Mouse (Mus musculus) MEL (cell line): ENCODE measurements around the gene Tmem219.

Experiments used
- CTCF ChIP-seq, 3 experiments: IDR thresholded peaks in 2 of 3; conservative IDR thresholded peaks in 1 of 3; 2 replicates each; pipeline ENCODE4 v1.5.1; 2011 to 2012; ENCODE audit warnings: low read length in 3 of 3, low read depth in 2 of 3, mild to moderate bottlenecking in 2 of 3, improper control_type of control experiment in 1 of 3, inconsistent platforms in 1 of 3, mixed read lengths in 1 of 3, moderate library complexity in 1 of 3; ENCODE audit not compliant: control insufficient read depth in 1 of 3, insufficient read depth in 1 of 3, poor library complexity in 1 of 3, severe bottlenecking in 1 of 3
- EP300 ChIP-seq, 2 experiments: IDR thresholded peaks; 2 replicates each; pipeline ENCODE4 v1.6.1; 2011; ENCODE audit warnings: improper control_type of control experiment in 2 of 2, low read length in 2 of 2, low read depth in 1 of 2, mild to moderate bottlenecking in 1 of 2
- ETS1 ChIP-seq: IDR thresholded peaks from 2 replicates; pipeline ENCODE4 v1.6.1; 2012; ENCODE audit warnings: low read depth, mild to moderate bottlenecking, inconsistent platforms, low read length, improper control_type of control experiment, moderate library complexity
- GATA1 ChIP-seq: IDR thresholded peaks from 2 replicates; pipeline ENCODE4 v1.6.1; 2011; ENCODE audit warnings: low read depth, low read length, improper control_type of control experiment
- JUND ChIP-seq: IDR thresholded peaks from 2 replicates; pipeline ENCODE4 v1.6.1; 2011; ENCODE audit warnings: low read depth, mild to moderate bottlenecking, improper control_type of control experiment, low read length
- MYC ChIP-seq: IDR thresholded peaks from 2 replicates; pipeline ENCODE4 v1.6.1; 2011; ENCODE audit warnings: low read depth, mild to moderate bottlenecking, low read length, improper control_type of control experiment, moderate library complexity
- NELFE ChIP-seq: IDR thresholded peaks from 2 replicates; pipeline ENCODE4 v1.6.1; 2011; ENCODE audit warnings: low read depth, low read length, improper control_type of control experiment
- POLR2A ChIP-seq, 2 experiments: IDR thresholded peaks; 2 replicates each; pipeline ENCODE4 v1.6.1; 2011 to 2012; ENCODE audit warnings: low read length in 2 of 2, mild to moderate bottlenecking in 2 of 2, control low read depth in 1 of 2, improper control_type of control experiment in 1 of 2, low read depth in 1 of 2, moderate library complexity in 1 of 2; ENCODE audit not compliant: control insufficient read depth in 1 of 2, insufficient read depth in 1 of 2, poor library complexity in 1 of 2
- POLR2AphosphoS5 ChIP-seq: IDR thresholded peaks from 2 replicates; pipeline ENCODE4 v1.6.1; 2012; ENCODE audit warnings: low read depth, borderline replicate concordance, mild to moderate bottlenecking, inconsistent platforms, low read length, moderate library complexity, mixed read lengths
- RAD21 ChIP-seq: IDR thresholded peaks from 2 replicates; pipeline ENCODE4 v1.6.1; 2011; ENCODE audit warnings: mild to moderate bottlenecking, low read depth, low read length, improper control_type of control experiment
- SIN3A ChIP-seq: IDR thresholded peaks from 2 replicates; pipeline ENCODE4 v1.6.1; 2012; ENCODE audit warnings: low read length, improper control_type of control experiment, inconsistent platforms
- USF1 ChIP-seq: IDR thresholded peaks from 2 replicates; pipeline ENCODE4 v1.6.1; 2014; ENCODE audit warnings: low read depth, mild to moderate bottlenecking, inconsistent platforms, low read length, improper control_type of control experiment, moderate library complexity
- ZMIZ1 ChIP-seq: IDR thresholded peaks from 2 replicates; pipeline ENCODE4 v1.6.1; 2012; ENCODE audit warnings: low read depth, mild to moderate bottlenecking, inconsistent platforms, low read length, improper control_type of control experiment, moderate library complexity

DNA sequence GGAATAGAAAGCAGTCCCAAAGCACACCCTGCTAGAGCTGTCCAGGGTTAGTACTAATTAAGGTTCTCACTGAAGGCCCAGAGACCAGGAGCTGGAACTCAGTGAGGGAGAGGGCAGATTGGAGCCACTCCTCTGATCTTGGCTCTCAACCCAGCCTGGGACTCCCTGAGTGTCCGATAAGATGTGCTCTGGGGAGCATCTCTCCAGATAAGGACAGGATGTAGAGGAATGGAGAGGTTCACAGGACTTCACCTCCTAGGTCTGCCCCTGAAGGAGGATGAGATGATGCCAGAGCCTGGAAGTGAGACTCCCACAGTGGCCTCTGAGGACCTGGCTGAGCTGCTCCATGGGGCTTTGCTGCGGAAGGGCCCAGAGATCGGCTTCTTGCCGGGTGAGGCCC lies 29.0 kb upstream of the Tmem219 start:
- TF ChIP-seq CTCF (IDR thresholded peaks at IDR 0.05 in 2 of 3, conservative IDR thresholded peaks at IDR 0.05 in 1 of 3; ENCODE audit: control insufficient read depth in 1 of 3, insufficient read depth in 1 of 3, low read depth in 2 of 3, low read length in 3 of 3, poor library complexity in 1 of 3, severe bottlenecking in 1 of 3) (no peak), SIN3A (no peak), USF1 (no peak), JUND (no peak), POLR2A (IDR thresholded peaks at IDR 0.05; ENCODE audit: control insufficient read depth in 1 of 2, insufficient read depth in 1 of 2, low read depth in 1 of 2, low read length in 2 of 2, poor library complexity in 1 of 2) (no peak), RAD21 (no peak), ZMIZ1 (no peak), ETS1 (no peak), MYC (no peak), EP300 (IDR thresholded peaks at IDR 0.05; ENCODE audit: low read depth in 1 of 2, low read length in 2 of 2) (no peak), NELFE (no peak), GATA1 (no peak), POLR2AphosphoS5 (no peak)
